Comparison of ENCODE assay signal across 17 mouse cellular contexts in genomic region chr8:91566503-91566869, GRCm38 (mm10).
A peak's percentile ranks its signal among the peaks of the same experiment; 100 is the strongest.
DNase-seq lines count a peak whose midpoint lies in the region; ATAC-seq lines count a peak whose summit lies in the region.
"Had no signal": no experiment of that assay in that cellular context is flagged by ENCODE, and none has a peak within 500 bp of the region (broad histone marks: within the 10 kb centered on the region; RNA-seq: fewer than 3 reads in every experiment).

No protein-coding gene starts in this region.

- no peaks in the 10 kb centered on the region for H3K36me3 ChIP-seq in forebrain, embryonic 14.5 days (ENCODE audit: control insufficient read depth, insufficient read depth, low read length)
- H3K36me3 ChIP-seq in forebrain, embryonic 10.5 days (replicated peaks), result no peaks in the 10 kb centered on the region
- no peaks in the 10 kb centered on the region for H3K36me3 ChIP-seq in heart, embryonic 16.5 days (ENCODE audit: control insufficient read depth, insufficient read depth)
- no peaks in the 10 kb centered on the region for H3K36me3 ChIP-seq in midbrain, embryonic 13.5 days
- no peaks in the 10 kb centered on the region for H3K36me3 ChIP-seq in midbrain, embryonic 16.5 days (ENCODE audit: control insufficient read depth, insufficient read depth, low read length)
- H3K36me3 ChIP-seq: hindbrain, embryonic 15.5 days; limb, embryonic 12.5 days had no signal

- ATAC-seq in forebrain, embryonic 14.5 days, result no peak
- ATAC-seq in heart, embryonic 16.5 days (replicated peaks; ENCODE audit: extremely low read depth, insufficient read depth, low FRiP score), result no peak
- peak; percentile 56; the same call in 1 of the 2 replicates for ATAC-seq in midbrain, embryonic 13.5 days
- no peak for ATAC-seq in midbrain, embryonic 16.5 days

- 0 out of 2 replicates have a peak overlapping the region, but pooled peaks have one; percentile 30 for H3K27ac ChIP-seq in forebrain, embryonic 14.5 days (ENCODE audit: low read depth, low read length)
- H3K27ac ChIP-seq in forebrain, embryonic 10.5 days, result no peak overlapping the region
- peak overlapping the region; percentile 56 for H3K27ac ChIP-seq in heart, embryonic 16.5 days (ENCODE audit: low read length)
- peak overlapping the region; percentile 54 for H3K27ac ChIP-seq in midbrain, embryonic 13.5 days
- H3K27ac ChIP-seq in midbrain, embryonic 16.5 days (ENCODE audit: low read length), result no peak overlapping the region
- H3K27ac ChIP-seq: limb, embryonic 12.5 days; liver, embryonic 14.5 days had no signal

- H3K9me3 ChIP-seq in forebrain, embryonic 14.5 days (replicated peaks; ENCODE audit: control insufficient read depth, low read length), result no peaks in the 10 kb centered on the region
- H3K9me3 ChIP-seq in forebrain, embryonic 10.5 days, result no peaks in the 10 kb centered on the region
- H3K9me3 ChIP-seq in heart, embryonic 16.5 days (replicated peaks; ENCODE audit: control insufficient read depth, low read length), result no peaks in the 10 kb centered on the region
- no peaks in the 10 kb centered on the region for H3K9me3 ChIP-seq in midbrain, embryonic 13.5 days
- no peaks in the 10 kb centered on the region for H3K9me3 ChIP-seq in midbrain, embryonic 16.5 days (replicated peaks; ENCODE audit: control insufficient read depth, low read length, poor library complexity, severe bottlenecking)
- H3K9me3 ChIP-seq: hindbrain, embryonic 15.5 days; limb, embryonic 12.5 days had no signal

- H3K4me2 ChIP-seq in forebrain, embryonic 14.5 days (ENCODE audit: low read length), result 0 out of 2 replicates have a peak overlapping the region, but pooled peaks have one; percentile 3
- no peak overlapping the region for H3K4me2 ChIP-seq in heart, embryonic 16.5 days (ENCODE audit: low read depth, low read length)
- H3K4me2 ChIP-seq in midbrain, embryonic 13.5 days (replicated peaks), result no peak overlapping the region; the same call in 1 of the 2 replicates
- H3K4me2 ChIP-seq in midbrain, embryonic 16.5 days (ENCODE audit: low read length), result no peak overlapping the region
- H3K4me2 ChIP-seq: hindbrain, embryonic 15.5 days; limb, embryonic 12.5 days had no signal

- H3K4me1 ChIP-seq in forebrain, embryonic 14.5 days (ENCODE audit: control insufficient read depth, insufficient read depth, low read length), result peaks cover 25% of the 10 kb centered on the region
- H3K4me1 ChIP-seq in forebrain, embryonic 10.5 days, result peaks cover 51% of the 10 kb centered on the region
- H3K4me1 ChIP-seq in heart, embryonic 16.5 days (ENCODE audit: control insufficient read depth, insufficient read depth, low read length), result peaks cover 46% of the 10 kb centered on the region
- H3K4me1 ChIP-seq in midbrain, embryonic 13.5 days (replicated peaks), result peaks cover 52% of the 10 kb centered on the region
- H3K4me1 ChIP-seq in midbrain, embryonic 16.5 days (ENCODE audit: control insufficient read depth, insufficient read depth, low read length), result peaks cover 27% of the 10 kb centered on the region; the same call in 1 of the 2 replicates

- H3K9ac ChIP-seq in forebrain, embryonic 14.5 days (ENCODE audit: low read length), result no peak overlapping the region
- peak overlapping the region; percentile 25; the same call in 1 of the 2 replicates for H3K9ac ChIP-seq in heart, embryonic 16.5 days (ENCODE audit: low read length)
- no peak overlapping the region for H3K9ac ChIP-seq in midbrain, embryonic 13.5 days (replicated peaks)
- H3K9ac ChIP-seq in midbrain, embryonic 16.5 days (ENCODE audit: low read depth, low read length), result no peak overlapping the region
- H3K9ac ChIP-seq: hindbrain, embryonic 15.5 days; limb, embryonic 12.5 days; liver, embryonic 14.5 days had no signal

- H3K27me3 ChIP-seq in forebrain, embryonic 14.5 days (replicated peaks; ENCODE audit: control insufficient read depth, insufficient read depth, low read length), result 0 out of 2 replicates have a peak, but pooled peaks cover 3% of the 10 kb centered on the region
- peaks cover 23% of the 10 kb centered on the region for H3K27me3 ChIP-seq in forebrain, embryonic 10.5 days (ENCODE audit: poor library complexity, severe bottlenecking)
- H3K27me3 ChIP-seq in heart, embryonic 16.5 days (ENCODE audit: control insufficient read depth, insufficient read depth, low read length), result no peaks in the 10 kb centered on the region
- H3K27me3 ChIP-seq in midbrain, embryonic 13.5 days, result 0 out of 2 replicates have a peak, but pooled peaks cover 2% of the 10 kb centered on the region
- no peaks in the 10 kb centered on the region for H3K27me3 ChIP-seq in midbrain, embryonic 16.5 days (ENCODE audit: control insufficient read depth, insufficient read depth, low read depth, low read length)
- H3K27me3 ChIP-seq: CH12.LX; hindbrain, embryonic 15.5 days had no signal

- DNase-seq in forebrain, embryonic 14.5 days (ENCODE audit: low spot score), result no peak
- no peak for DNase-seq in forebrain, embryonic 10.5 days (ENCODE audit: extremely low spot score, low spot score)
- DNase-seq in heart, adult 18-20 months, result no peak
- no peak for DNase-seq in gastrocnemius, postnatal 10 days
- no peak for DNase-seq in kidney, postnatal 14 days
- DNase-seq: adrenal gland, postnatal 14 days; cerebellum, adult 9-10 months; kidney, adult 2 months; lung, postnatal 14 days; right cerebral cortex, postnatal 25 days had no signal

- 29% methylated on average over 2 of the region's 2 CpGs for WGBS in forebrain, embryonic 14.5 days
- WGBS in forebrain, embryonic 10.5 days, result 55% methylated on average over 2 of the region's 2 CpGs
- 59% methylated on average over 2 of the region's 2 CpGs for WGBS in heart, embryonic 16.5 days
- 12% methylated on average over 2 of the region's 2 CpGs for WGBS in midbrain, embryonic 13.5 days
- WGBS in midbrain, embryonic 16.5 days, result 19% methylated on average over 2 of the region's 2 CpGs

- H3K4me3 ChIP-seq in forebrain, embryonic 14.5 days (ENCODE audit: low read depth, low read length), result no peak overlapping the region
- no peak overlapping the region for H3K4me3 ChIP-seq in forebrain, embryonic 10.5 days
- H3K4me3 ChIP-seq in heart, embryonic 16.5 days (ENCODE audit: low read length), result no peak overlapping the region
- H3K4me3 ChIP-seq in midbrain, embryonic 13.5 days (replicated peaks), result no peak overlapping the region
- no peak overlapping the region for H3K4me3 ChIP-seq in midbrain, embryonic 16.5 days (ENCODE audit: low read depth, low read length)
- H3K4me3 ChIP-seq: hindbrain, embryonic 15.5 days; limb, embryonic 12.5 days had no signal

Comparison
In these comparisons a context has a peak if more than half of its experiments do, and no peak if none do; other contexts are left out.
1. H3K27ac ChIP-seq: peak in forebrain, embryonic 14.5 days (single experiment), heart, embryonic 16.5 days (single experiment) and midbrain, embryonic 13.5 days (single experiment); none in forebrain, embryonic 10.5 days (single experiment) and midbrain, embryonic 16.5 days (single experiment).